In genomic region chr12:35283407-35283806, GRCm38 (mm10) we compare ENCODE assay signal across 16 mouse cellular contexts.
"Had no signal": no experiment of that assay in that cellular context is flagged by ENCODE, and none has a peak within 500 bp of the region (broad histone marks: within the 10 kb centered on the region; RNA-seq: fewer than 3 reads in every experiment).

No protein-coding gene starts in this region.

- H3K9ac ChIP-seq: neural tube, embryonic 13.5 days; neural tube, embryonic 15.5 days; stomach, embryonic 15.5 days had no signal

- H3K4me3 ChIP-seq: neural tube, embryonic 13.5 days; neural tube, embryonic 15.5 days; stomach, embryonic 15.5 days had no signal

- H3K27me3 ChIP-seq: neural tube, embryonic 13.5 days; neural tube, embryonic 15.5 days; stomach, embryonic 15.5 days had no signal

- H3K4me1 ChIP-seq: neural tube, embryonic 13.5 days; neural tube, embryonic 15.5 days; stomach, embryonic 15.5 days had no signal

- DNase-seq: retina, postnatal 1 day; right cerebral cortex, adult 18-20 months; right cerebral cortex, postnatal 14 days; right cerebral cortex, postnatal 25 days; right cerebral cortex, postnatal 4 days; spleen, adult 18-20 months; thymus, adult 18-20 months; thymus, adult 2 months; thymus, postnatal 14 days; thymus, postnatal 25 days; thymus, postnatal 36 days; thymus, postnatal 4 days had no signal

- H3K9me3 ChIP-seq: neural tube, embryonic 13.5 days; neural tube, embryonic 15.5 days; stomach, embryonic 15.5 days had no signal

- H3K27ac ChIP-seq: neural tube, embryonic 13.5 days; neural tube, embryonic 15.5 days; stomach, postnatal 0 days had no signal

- H3K4me2 ChIP-seq: neural tube, embryonic 13.5 days; neural tube, embryonic 15.5 days; stomach, embryonic 15.5 days had no signal

- H3K36me3 ChIP-seq: neural tube, embryonic 13.5 days; neural tube, embryonic 15.5 days; stomach, embryonic 15.5 days had no signal
